Mouse (Mus musculus) brown adipose tissue, adult 24 weeks (tissue): ENCODE results near the gene Ocrl. TPM values are rescaled to one million over a fixed set of nuclear protein-coding genes. Genes with fewer than 3 reads are reported as not detected.
A peak's percentile ranks its signal among the peaks of the same experiment; 100 is the strongest.

Source experiments
- H3K27ac ChIP-seq: fragments of 200-500 bp; replicated peaks from 2 replicates; pipeline ENCODE4 v1.5.1; 2012; ENCODE audit warnings: low read depth, mild to moderate bottlenecking, low read length
- H3K4me1 ChIP-seq: fragments of 200-500 bp; 2 replicates; pipeline ENCODE4 v1.6.1; 2012; ENCODE audit warnings: low read length, mixed read lengths; ENCODE audit not compliant: control insufficient read depth, insufficient read depth, insufficient read length
- H3K4me3 ChIP-seq: fragments of 200-500 bp; 2 replicates; pipeline ENCODE4 v1.5.1; 2012; ENCODE audit warnings: low read depth, mild to moderate bottlenecking, low read length, moderate library complexity; ENCODE audit not compliant: insufficient read depth
- polyA plus RNA-seq: library from polyadenylated mRNA; stranded (reverse); fragments of >200 nt; gene quantifications from 2 replicates; pipeline ENCODE4 v1.2.4, GENCODE M21; 2012; ENCODE audit not compliant: missing spikeins, insufficient read depth, insufficient read length

Gene Ocrl
- polyA plus RNA-seq: 9.1 and 9.3 TPM in 2 replicates

DNA sequence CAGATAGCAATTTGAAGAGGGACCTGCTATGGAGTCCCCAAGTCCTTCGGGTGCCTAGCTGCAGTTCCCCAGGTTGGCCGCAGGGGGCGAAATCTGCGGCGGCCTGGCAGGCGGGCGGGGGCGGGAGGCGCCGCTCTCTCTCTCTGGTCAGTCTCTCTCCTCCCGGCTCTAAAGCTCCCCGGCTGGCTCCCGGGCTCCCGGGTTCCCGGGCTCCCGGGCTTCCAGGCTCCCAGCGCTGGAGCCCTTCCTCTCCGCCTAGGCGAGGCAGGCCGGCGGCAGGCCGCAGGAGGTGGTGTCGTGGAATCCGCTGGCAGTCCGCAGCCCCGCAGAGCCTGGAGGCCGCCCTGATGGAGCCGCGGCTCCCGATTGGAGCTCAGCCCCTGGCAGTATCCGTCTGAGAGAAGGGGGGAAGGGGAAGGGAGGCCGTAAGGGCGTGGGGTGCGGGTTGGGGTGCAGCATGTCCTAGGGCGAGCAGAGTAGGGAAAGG, at the start of gene Ocrl:
Gene Ocrl, plus strand, starts transcription at position 82 of the 487 bp plus-strand sequence.
- H3K4me3 ChIP-seq: peak within 1 kb of the TSS; percentile 88
- H3K27ac ChIP-seq: peak within 1 kb of the TSS; percentile 40; the same call in 1 of the 2 replicates
- H3K4me1 ChIP-seq: no peaks in the 10 kb centered on the region

DNA sequence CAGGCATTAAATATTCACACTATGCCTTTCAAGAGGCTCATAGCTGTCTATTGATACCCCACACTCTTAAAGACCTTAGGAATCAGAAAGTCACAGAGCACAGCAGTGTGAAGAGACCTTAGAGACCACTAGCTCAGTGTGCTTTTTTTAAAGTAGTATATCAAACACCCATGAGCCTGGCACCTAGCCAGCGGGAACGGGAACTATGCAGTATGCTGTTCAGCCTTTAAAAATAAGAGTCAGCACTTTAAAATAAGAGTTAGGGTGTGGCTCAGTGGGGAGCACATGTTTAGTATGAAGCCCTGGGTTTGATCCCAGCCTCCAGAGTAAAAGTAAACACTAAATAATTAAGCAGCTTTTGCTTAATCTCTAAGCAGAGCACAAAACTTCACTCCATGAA, 32.1 kb upstream of the Ocrl start:
- Histone ChIP-seq H3K4me1 (no peaks in the 10 kb centered on the region; the same call in 1 of the 2 replicates), H3K4me3 (no peak overlapping the region), H3K27ac (no peak overlapping the region)

DNA sequence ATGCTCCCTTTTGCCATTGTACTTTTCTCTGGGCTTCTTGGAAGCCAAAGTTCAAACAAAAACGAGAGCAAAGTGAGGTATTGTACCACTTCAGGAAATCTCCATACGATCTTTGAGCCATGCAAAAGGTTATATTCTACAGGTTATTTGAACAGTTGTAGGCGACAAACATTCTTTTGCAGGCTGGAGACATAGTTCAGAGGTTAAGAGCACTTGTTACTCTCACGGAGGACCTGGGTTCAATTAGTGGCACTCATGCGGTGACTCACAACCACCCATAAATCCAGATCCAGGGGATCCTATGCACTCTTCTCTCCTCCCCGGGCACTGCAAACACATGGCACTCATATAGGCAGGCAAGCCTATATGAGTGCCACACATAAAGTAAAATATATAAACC, 29.4 kb upstream of the Ocrl start:
- no peak overlapping the region for H3K27ac ChIP-seq
- no peaks in the 10 kb centered on the region; the same call in 1 of the 2 replicates for H3K4me1 ChIP-seq
- no peak overlapping the region for H3K4me3 ChIP-seq

- Histone ChIP-seq H3K4me1 (no peaks in the 10 kb centered on the region), H3K4me3 (no peak overlapping the region), H3K27ac (no peak overlapping the region)
Observed at GRCm38 (mm10) chrX:47887401-47887800, 24.8 kb upstream of the Ocrl start.

GRCm38 (mm10) chrX:47891243-47891906, 20.8 kb upstream of the Ocrl start:
- Histone ChIP-seq H3K4me3 (peak overlapping the region; percentile 60), H3K27ac (no peak overlapping the region), H3K4me1 (no peaks in the 10 kb centered on the region)

GRCm38 (mm10) chrX:47891907-47892430, 20.2 kb upstream of the Ocrl start:
- Histone ChIP-seq H3K4me3 (peak overlapping the region; percentile 60), H3K4me1 (no peaks in the 10 kb centered on the region), H3K27ac (no peak overlapping the region)

GRCm38 (mm10) chrX:47892431-47893024, 19.7 kb upstream of the Ocrl start, which contains the start of gene Smarca1:
Gene Smarca1 (minus strand): TSS chrX:47892974.
- Histone ChIP-seq H3K4me3 (peak within 1 kb of the TSS; percentile 60), H3K4me1 (no peaks in the 10 kb centered on the region), H3K27ac (no peak within 1 kb of the TSS)

DNA sequence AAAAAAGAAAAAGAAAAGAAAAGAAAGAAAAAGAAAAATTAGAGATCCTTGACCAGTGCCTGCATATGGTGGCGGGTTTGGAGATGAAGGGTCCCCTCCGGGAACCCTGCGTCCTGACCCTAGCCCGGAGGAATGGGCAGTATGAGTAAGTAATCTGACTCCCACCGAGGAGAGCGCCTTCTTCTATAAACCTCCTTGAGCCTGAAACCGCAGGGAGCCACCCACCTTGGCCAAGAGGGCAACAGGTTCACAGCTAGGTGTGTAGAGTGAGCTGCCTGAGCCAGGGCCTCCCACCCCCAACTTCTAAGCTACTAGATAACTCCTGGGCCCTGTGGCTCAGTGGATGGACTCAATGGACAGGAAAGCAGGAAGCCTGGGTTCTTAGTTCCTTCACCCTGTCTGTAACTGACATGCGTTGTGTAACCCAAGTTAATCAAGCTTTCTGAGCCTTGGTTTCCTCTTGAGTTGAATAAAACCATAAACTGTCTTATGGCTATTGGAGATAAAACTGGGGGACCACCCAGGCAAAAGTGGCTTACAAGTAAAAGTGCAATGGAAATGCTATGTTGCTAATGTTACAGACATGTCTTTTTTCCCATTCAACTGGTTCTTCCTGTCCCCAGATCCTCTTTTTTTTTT, 836 bp downstream of the Ocrl start:
- Histone ChIP-seq H3K4me1 (no peaks in the 10 kb centered on the region), H3K27ac (0 out of 2 replicates have a peak overlapping the region, but pooled peaks have one; percentile 40), H3K4me3 (peak overlapping the region; percentile 88)

GRCm38 (mm10) chrX:47913543-47913938, 1.4 kb downstream of the Ocrl start:
- H3K27ac ChIP-seq: no peak overlapping the region
- H3K4me3 ChIP-seq: peak overlapping the region; percentile 88; the same call in 1 of the 2 replicates
- H3K4me1 ChIP-seq: no peaks in the 10 kb centered on the region

- no peaks in the 10 kb centered on the region for H3K4me1 ChIP-seq
- H3K4me3 ChIP-seq: no peak overlapping the region
- H3K27ac ChIP-seq: no peak overlapping the region
Observed at GRCm38 (mm10) chrX:47916831-47917230, 4.6 kb downstream of the Ocrl start.

DNA sequence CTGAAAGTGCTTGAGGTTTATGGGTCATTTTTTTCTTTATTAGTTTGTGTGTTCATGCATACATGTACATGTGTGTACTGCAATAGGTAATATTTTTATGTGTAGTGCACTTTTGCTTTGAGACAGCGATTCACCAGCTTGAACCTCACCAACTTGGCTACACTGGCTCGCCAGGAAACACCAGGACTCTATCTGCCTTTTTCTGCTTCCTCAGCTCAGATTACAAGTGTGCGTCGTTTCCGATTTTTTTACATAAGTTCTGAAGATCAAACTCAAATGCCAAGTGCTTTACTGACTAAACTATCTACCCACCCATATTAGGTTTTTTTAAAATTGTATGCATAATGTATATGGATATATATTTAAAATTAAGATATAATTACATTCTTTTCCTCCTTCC, 8.4 kb downstream of the Ocrl start:
- no peaks in the 10 kb centered on the region for H3K4me1 ChIP-seq

GRCm38 (mm10) chrX:47927981-47928380, 15.8 kb downstream of the Ocrl start:
- no peak overlapping the region for H3K27ac ChIP-seq
- no peak overlapping the region for H3K4me3 ChIP-seq
- H3K4me1 ChIP-seq: no peaks in the 10 kb centered on the region

More for the DNA sequence above, 8.4 kb downstream of the Ocrl start:
- Histone ChIP-seq H3K4me3 (no peak overlapping the region), H3K27ac (no peak overlapping the region)

GRCm38 (mm10) chrX:47930449-47930848, 18.3 kb downstream of the Ocrl start:
- Histone ChIP-seq H3K4me1 (no peaks in the 10 kb centered on the region), H3K4me3 (no peak overlapping the region), H3K27ac (no peak overlapping the region)

DNA sequence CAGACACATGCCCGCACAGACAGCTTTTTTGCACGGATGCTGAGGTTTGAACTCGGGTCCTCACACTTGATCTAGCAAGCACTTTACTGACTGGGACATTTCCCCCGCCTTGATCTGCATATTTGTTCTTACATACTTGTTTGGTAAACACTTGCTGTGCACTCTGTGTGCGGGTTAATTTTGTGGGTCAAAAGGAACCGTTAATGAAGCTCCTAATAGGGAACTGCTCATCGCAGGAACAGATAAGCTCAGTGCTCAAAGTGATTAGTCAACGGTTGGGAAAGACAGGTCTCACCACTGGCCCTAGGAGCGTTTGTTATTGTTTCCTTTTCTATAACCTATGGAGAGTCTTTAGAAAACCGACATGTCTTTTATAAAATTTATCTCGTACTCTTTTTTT, 22.2 kb downstream of the Ocrl start:
- Histone ChIP-seq H3K4me3 (no peak overlapping the region), H3K27ac (no peak overlapping the region), H3K4me1 (no peaks in the 10 kb centered on the region)

GRCm38 (mm10) chrX:47936885-47937284, 24.7 kb downstream of the Ocrl start:
- Histone ChIP-seq H3K4me3 (no peak overlapping the region), H3K4me1 (no peaks in the 10 kb centered on the region), H3K27ac (no peak overlapping the region)
